Mouse (Mus musculus): ENCODE measurements around the gene Maged2. TPM values are rescaled to one million over a fixed set of nuclear protein-coding genes. Genes with fewer than 3 reads are reported as not detected.
"Not testable (repeated sequence)": the region's sequence is repeated elsewhere in the genome, so short reads cannot be mapped to it uniquely, and the experiment has no call there.

Gene Maged2
- 202 and 206 TPM in 2 replicates for polyA plus RNA-seq (2015; fragmentation: Nextera tagmentation; extraction: Ambion mirVana)

GRCm38 (mm10) chrX:150814139-150814469, at the start of gene Maged2:
Gene Maged2 (minus strand): TSS chrX:150814345.
- peak within 1 kb of the TSS; percentile 53; the same call in 1 of the 2 replicates for H3K27ac ChIP-seq (replicated peaks)
- peak; percentile 15 for DNase-seq (ENCODE audit: low spot score)
- H3K4me2 ChIP-seq (replicated peaks; ENCODE audit: low read depth), result peak within 1 kb of the TSS; percentile 54
- H3K4me3 ChIP-seq (ENCODE audit: low read depth, low read length), result peak within 1 kb of the TSS; percentile 46
- no peaks in the 10 kb centered on the region for H3K4me1 ChIP-seq (replicated peaks; ENCODE audit: control insufficient read depth, insufficient read depth)
- H3K9ac ChIP-seq (ENCODE audit: low read length), result peak within 1 kb of the TSS; percentile 48
- 0 out of 2 replicates have a peak, but pooled peaks have one; percentile 11 for ATAC-seq (ENCODE audit: low FRiP score, low TSS enrichment)
- H3K9me3 ChIP-seq (ENCODE audit: control insufficient read depth, low read length), result no peaks in the 10 kb centered on the region
- no peak for TF ChIP-seq EP300 (optimal IDR thresholded peaks at IDR 0.05)
- 16% methylated on average over 7 of the region's 7 CpGs for WGBS
- no peaks in the 10 kb centered on the region for H3K27me3 ChIP-seq (ENCODE audit: control insufficient read depth, insufficient read depth, low read length)
- H3K36me3 ChIP-seq (ENCODE audit: control insufficient read depth, insufficient read depth, low read length), result no peaks in the 10 kb centered on the region

DNA sequence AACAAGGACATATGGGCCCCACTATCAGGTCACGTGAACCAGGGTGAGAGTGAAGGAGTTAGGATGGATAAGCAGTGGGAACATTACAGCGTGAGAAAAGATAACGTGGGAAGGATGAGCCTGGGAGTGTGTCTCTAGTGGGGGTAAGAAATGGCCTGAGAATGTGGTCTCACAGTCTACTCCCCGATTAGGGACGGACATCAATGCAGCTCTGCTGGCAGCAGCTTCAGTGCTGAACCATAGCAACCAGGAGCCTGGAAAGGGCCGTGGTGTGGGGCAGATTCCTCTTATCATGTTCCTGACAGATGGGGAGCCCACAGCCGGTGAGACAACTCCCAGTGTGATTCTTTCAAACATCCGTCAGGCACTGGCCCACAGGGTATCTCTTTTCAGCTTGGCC, 34.1 kb upstream of the Maged2 start:
- H3K9ac ChIP-seq (ENCODE audit: low read length), result no peak overlapping the region
- DNase-seq (ENCODE audit: low spot score) (no peak), ATAC-seq (ENCODE audit: low FRiP score, low TSS enrichment) (no peak)
- no peak overlapping the region for H3K4me2 ChIP-seq (replicated peaks; ENCODE audit: low read depth)
- H3K4me3 ChIP-seq (ENCODE audit: low read depth, low read length), result no peak overlapping the region
- H3K4me1 ChIP-seq (replicated peaks; ENCODE audit: control insufficient read depth, insufficient read depth), result no peaks in the 10 kb centered on the region
- no peaks in the 10 kb centered on the region for H3K36me3 ChIP-seq (ENCODE audit: control insufficient read depth, insufficient read depth, low read length)
- no peak overlapping the region for H3K27ac ChIP-seq (replicated peaks)
- H3K27me3 ChIP-seq (ENCODE audit: control insufficient read depth, insufficient read depth, low read length), result no peaks in the 10 kb centered on the region
- TF ChIP-seq CTCF (IDR thresholded peaks at IDR 0.05; ENCODE audit: low read depth), result no peak
- TF ChIP-seq EP300 (optimal IDR thresholded peaks at IDR 0.05), result no peak
- H3K9me3 ChIP-seq (ENCODE audit: control insufficient read depth, low read length), result no peaks in the 10 kb centered on the region
- WGBS, result 64% methylated on average over 8 of the region's 8 CpGs

- not testable (repeated sequence) for H3K9me3 ChIP-seq (ENCODE audit: control insufficient read depth, low read length); H3K9ac ChIP-seq (ENCODE audit: low read length); DNase-seq (ENCODE audit: low spot score); H3K27ac ChIP-seq (replicated peaks); H3K4me2 ChIP-seq (replicated peaks; ENCODE audit: low read depth); H3K27me3 ChIP-seq (ENCODE audit: control insufficient read depth, insufficient read depth, low read length); H3K4me3 ChIP-seq (ENCODE audit: low read depth, low read length); H3K36me3 ChIP-seq (ENCODE audit: control insufficient read depth, insufficient read depth, low read length); H3K4me1 ChIP-seq (replicated peaks; ENCODE audit: control insufficient read depth, insufficient read depth)
- 27% methylated on average over 4 of the region's 10 CpGs for WGBS
- peak; percentile 90 for ATAC-seq (ENCODE audit: low FRiP score, low TSS enrichment)
Observed at GRCm38 (mm10) chrX:150845480-150846205, 31.5 kb upstream of the Maged2 start.

DNA sequence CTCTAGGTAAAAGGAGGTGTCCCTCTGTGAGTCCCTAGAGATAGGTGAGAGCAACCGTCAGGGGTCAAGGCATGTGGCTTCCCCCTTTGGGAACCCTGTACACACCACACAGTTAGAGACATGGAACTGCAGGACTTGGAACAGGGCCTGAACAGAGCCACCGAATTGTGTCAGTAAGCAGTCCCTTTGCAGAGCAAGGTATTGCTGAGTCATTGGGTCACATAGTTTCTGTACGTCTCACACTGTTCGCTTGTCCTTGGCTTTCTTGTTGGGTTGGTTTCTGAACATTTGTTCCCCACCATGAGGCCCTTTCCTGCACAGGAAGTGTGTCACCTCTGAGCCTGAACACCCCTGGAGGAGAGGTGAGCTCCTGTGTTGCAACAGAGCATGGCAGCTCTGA, 29.1 kb upstream of the Maged2 start:
- H3K9ac ChIP-seq (ENCODE audit: low read length); H3K9me3 ChIP-seq (ENCODE audit: control insufficient read depth, low read length); H3K36me3 ChIP-seq (ENCODE audit: control insufficient read depth, insufficient read depth, low read length); ATAC-seq (ENCODE audit: low FRiP score, low TSS enrichment); H3K4me2 ChIP-seq (replicated peaks; ENCODE audit: low read depth); H3K27ac ChIP-seq (replicated peaks); H3K4me3 ChIP-seq (ENCODE audit: low read depth, low read length); H3K4me1 ChIP-seq (replicated peaks; ENCODE audit: control insufficient read depth, insufficient read depth); H3K27me3 ChIP-seq (ENCODE audit: control insufficient read depth, insufficient read depth, low read length); DNase-seq (ENCODE audit: low spot score): not testable (repeated sequence)
- WGBS, result 90% methylated on average over 1 of the region's 4 CpGs

DNA sequence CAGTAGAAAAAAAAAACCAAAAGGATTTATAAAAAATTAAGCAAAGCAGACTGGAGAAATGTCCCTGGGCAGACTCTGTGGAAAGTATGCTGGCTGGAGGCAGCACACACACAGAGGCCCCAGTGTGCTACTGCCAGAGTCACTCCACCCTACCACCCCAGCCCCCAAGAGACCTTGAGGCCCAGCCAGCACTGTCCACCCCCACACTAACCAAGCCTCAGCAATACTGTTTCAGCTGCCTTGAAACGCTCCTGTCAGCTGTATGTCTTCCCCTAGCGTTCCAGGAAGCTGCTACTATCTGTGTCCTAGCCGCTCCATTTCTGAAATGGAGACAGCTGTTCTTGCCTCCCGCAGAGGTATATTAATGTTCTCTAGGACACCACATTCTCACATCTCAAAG, 16.2 kb upstream of the Maged2 start:
- no peaks in the 10 kb centered on the region for H3K4me1 ChIP-seq (replicated peaks; ENCODE audit: control insufficient read depth, insufficient read depth)

DNA sequence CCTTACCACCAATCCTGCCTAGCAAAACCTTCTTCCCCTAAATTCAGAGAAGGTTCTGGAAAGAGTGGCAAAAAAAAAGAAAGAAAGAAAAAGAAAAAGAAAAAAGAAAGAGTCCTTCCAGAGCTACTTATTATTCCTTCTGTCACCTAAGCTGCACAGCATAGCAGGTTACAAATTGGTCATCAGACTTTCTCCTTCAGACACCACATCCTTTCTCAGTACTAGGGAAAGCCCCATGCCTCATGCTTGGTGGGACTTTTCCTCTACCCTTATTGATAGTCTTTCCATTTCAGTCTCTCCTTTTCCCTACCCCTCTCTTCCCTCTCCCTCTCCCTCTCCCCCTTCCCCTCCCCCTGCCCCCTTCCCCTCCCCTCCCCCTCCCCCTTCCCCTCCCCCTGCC, 3.1 kb upstream of the Maged2 start:
- Histone ChIP-seq H3K9me3 (ENCODE audit: control insufficient read depth, low read length) (no peaks in the 10 kb centered on the region), H3K9ac (ENCODE audit: low read length) (no peak overlapping the region), H3K27ac (replicated peaks) (no peak overlapping the region), H3K27me3 (ENCODE audit: control insufficient read depth, insufficient read depth, low read length) (no peaks in the 10 kb centered on the region), H3K4me3 (ENCODE audit: low read depth, low read length) (no peak overlapping the region), H3K36me3 (ENCODE audit: control insufficient read depth, insufficient read depth, low read length) (no peaks in the 10 kb centered on the region), H3K4me2 (replicated peaks; ENCODE audit: low read depth) (no peak overlapping the region), H3K4me1 (replicated peaks; ENCODE audit: control insufficient read depth, insufficient read depth) (no peaks in the 10 kb centered on the region)
- ATAC-seq (ENCODE audit: low FRiP score, low TSS enrichment) (no peak), DNase-seq (ENCODE audit: low spot score) (no peak)
- no peak for TF ChIP-seq EP300 (optimal IDR thresholded peaks at IDR 0.05)
- TF ChIP-seq CTCF (IDR thresholded peaks at IDR 0.05; ENCODE audit: low read depth), result no peak

More for the DNA sequence above, 16.2 kb upstream of the Maged2 start:
- Histone ChIP-seq H3K27me3 (ENCODE audit: control insufficient read depth, insufficient read depth, low read length) (no peaks in the 10 kb centered on the region), H3K4me3 (ENCODE audit: low read depth, low read length) (no peak overlapping the region), H3K9me3 (ENCODE audit: control insufficient read depth, low read length) (no peaks in the 10 kb centered on the region), H3K9ac (ENCODE audit: low read length) (no peak overlapping the region), H3K36me3 (ENCODE audit: control insufficient read depth, insufficient read depth, low read length) (no peaks in the 10 kb centered on the region), H3K4me2 (replicated peaks; ENCODE audit: low read depth) (no peak overlapping the region), H3K27ac (replicated peaks) (no peak overlapping the region)
- no peak for TF ChIP-seq CTCF (IDR thresholded peaks at IDR 0.05; ENCODE audit: low read depth)
- no peak for TF ChIP-seq EP300 (optimal IDR thresholded peaks at IDR 0.05)
- 61% methylated on average over 4 of the region's 4 CpGs for WGBS
- DNase-seq (ENCODE audit: low spot score) (no peak), ATAC-seq (ENCODE audit: low FRiP score, low TSS enrichment) (no peak)
